Mouse (Mus musculus): ENCODE measurements around the gene Hes2.

DNA sequence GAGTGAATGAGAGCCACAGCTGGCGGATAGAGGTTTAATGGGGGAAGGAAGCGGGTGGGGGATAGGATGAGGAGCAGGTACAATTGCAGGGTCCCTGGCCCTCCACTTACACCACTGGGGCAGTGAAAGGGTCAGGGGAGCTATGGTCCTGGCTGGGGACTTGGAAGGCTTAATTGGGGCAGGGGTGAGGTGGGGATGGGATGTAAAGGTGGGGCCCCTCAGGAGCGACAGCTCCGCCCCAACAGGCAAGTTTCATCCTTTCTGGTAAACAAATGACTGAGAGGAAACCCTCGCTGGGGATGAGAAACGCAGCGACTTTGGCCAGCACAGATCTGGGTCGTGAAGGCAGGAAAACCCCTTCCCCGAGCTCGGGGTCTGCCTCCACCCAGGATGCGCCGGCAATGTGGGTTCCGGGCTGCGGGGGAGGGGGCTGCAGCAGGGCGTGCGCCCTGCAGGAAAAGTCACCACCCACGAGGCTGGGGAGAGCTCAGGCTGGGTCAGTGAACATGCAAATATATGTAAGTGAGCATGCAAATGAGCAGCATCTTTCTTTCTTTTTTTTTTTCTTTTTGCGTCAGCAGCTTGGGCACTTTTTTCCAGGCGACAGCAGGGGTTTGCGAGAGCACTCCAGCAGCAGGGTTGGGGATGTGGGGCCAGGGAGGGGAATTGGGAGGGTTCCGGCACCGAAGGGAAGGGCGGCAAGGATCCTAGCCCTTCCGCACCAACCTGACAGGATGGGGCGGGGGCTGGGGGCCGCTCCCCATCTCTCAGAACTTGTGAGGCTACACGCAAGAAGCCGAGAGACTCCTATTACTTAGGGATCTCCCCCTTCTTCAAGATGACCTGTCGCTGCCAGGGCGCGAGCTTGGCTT lies 38.1 kb upstream of the Hes2 start:
- TF ChIP-seq EP300 (IDR thresholded peaks at IDR 0.05; ENCODE audit: low read depth), result no peak
- no peak for TF ChIP-seq CTCF (IDR thresholded peaks at IDR 0.05; ENCODE audit: low read depth)
